Mouse (Mus musculus) heart, adult 11 months (tissue): Measurements from ENCODE around the gene Cend1.

Source experiments
- DNase-seq: peaks from one replicate; pipeline ENCODE4 v3.0.0; 2022

Gene Cend1

GRCm38 (mm10) chr7:141442199-141442598 is 12.9 kb upstream of the Cend1 start:
- peak; percentile 92 for DNase-seq

DNA sequence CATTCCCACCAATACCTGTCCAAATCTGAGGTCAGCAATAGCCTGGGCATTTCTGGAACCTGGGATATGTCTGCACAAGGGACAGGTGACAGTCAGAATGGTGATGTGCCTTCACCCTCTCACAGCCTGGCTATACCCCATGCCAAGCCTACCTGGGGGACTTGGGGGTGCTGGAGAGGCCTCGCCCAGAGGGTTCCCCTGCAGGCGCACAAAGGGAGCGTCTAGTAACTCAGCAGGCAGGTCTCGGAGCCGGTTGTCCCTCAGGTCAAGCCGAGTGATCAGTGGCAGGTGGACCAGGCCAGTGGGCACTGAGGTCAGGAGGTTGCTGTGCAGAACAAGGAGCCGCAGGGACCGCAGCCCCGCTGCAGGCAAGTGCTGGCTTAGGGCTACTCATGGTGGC is 12.2 kb upstream of the Cend1 start:
- DNase-seq = peak; percentile 93

DNA sequence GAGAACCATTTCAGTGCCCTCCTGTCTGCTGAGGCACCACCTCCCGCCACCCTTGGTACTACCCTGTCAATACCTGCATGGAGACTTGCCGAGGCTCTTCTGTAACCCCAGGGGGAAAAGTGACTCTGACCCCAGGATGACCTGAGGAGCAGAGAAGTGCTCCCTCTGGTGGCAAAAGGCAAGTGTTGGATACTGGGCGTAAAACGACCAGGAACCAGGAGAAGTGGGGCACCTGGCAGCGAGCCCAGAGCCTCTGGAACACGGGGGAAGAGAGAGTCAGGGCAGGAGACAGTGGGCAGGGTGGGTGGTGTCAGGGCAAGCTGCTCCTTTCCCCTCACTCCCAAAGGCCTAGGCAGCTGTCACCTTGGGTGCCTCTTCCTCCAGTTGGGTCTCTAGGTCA is 11.3 kb upstream of the Cend1 start:
- DNase-seq = peak; percentile 96

- peak; percentile 92 for DNase-seq
Observed at GRCm38 (mm10) chr7:141439811-141440210, 10.5 kb upstream of the Cend1 start.

DNA sequence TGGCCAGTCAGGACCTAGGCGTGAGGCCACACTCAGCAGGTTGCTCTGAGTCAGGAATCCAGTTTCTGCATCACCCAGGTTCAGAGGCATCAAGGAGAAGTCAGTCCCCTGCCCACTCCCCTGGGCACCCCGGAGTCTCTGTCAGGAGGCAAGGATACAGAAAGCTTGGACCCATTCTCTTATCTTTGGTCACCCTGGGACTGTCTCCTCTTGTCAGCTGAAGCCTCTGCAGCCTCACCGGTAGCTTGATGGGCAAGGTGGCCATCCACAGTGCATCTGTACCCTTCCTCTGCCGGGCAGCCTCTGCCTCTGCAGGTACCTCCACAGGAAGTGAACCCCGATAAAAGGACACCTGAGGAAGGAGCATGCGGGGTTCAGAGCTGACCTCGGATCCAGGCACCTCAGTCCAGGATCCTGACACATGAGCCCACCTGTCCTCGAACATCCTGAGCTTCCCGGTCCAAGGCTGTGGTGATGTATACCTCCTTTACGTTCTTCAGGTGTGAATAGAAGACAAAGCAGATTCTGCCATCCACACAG is 9.9 kb upstream of the Cend1 start:
- DNase-seq = peak; percentile 84

DNA sequence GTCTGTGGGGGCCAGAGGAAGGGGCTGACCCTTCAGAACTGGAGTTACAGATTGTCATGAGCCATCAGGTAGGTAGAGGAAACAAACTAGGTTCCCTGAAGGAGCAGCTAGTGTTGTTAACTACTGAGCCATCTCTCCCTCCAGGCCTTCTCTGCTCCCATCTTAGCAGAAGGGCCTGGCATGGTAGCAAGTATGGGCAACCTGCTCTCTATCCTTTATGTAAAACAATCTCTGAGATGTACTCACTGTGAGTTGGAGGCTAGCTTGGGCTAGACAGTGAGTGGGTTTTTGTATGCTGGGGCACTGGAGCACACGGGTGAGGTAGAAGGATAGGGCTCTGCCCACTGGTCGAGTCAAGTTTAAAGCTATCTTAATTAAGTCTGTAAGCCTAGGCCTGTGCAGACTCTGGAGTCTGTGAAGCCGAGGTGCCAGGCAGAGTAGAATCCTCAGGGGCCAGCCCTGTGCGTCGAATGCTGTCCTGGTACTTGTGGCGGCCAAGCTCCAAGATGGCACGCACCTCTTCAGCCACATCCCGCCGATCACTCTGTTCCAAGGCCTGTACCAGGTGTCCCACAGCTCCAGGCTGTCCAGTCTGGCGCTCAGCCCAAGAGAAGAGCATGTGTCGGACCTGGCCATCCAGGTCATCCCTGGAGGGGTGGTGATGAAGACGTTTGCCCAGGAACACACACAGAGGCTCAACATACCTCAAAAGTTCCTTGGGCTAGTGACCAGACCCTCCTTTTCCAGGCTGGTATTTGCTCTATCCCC is 9.1 kb upstream of the Cend1 start:
- peak; percentile 91 for DNase-seq

DNA sequence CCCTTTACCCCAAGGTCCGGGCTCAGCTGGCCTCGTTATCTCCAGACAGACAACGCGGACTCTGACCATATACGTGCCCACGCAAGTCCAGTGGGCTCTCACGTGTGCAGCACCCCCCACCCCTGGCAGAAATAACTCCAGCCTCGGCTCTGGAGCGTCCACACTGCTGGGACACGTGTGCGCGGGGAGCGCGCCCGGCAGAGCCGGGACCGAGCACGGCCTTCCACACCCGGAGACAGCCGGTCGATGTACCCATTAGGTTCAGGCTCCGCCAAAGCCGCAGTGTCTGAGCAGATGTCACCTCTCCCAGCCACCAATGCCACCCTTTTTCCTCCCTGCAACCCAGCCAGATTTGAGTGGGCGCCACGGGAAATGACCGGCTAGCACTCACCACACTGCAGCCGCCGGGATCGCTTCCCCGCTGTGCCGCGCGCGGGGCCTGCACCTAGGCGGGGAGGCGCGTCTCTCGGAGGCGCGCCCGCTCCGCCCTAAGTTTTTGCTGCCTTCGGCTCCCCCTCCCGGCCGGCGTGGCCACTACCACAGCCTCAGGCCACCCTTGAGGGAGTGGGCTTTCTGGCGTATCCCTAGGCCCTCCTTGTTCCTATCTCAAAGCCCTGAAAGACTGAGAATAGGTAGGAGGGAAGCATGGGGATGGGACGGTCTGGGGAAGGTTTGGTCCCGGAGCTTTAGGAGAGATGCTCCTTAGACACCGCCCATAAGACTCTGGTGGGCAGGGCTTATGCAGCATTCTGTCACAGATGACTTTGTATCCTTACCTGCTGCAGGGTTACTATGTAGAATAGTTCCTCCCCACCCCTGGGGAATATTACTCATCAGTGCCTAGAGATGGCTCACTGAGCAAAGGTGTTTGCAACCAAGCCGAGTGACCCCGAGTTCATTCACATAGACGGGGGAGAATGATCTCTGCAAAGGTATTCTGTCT is 8.2 kb upstream of the Cend1 start, which contains the start of gene Slc25a22:
Gene Slc25a22, minus strand, starts transcription at position 715 of the 943 bp plus-strand sequence.
- DNase-seq = peak; percentile 99

DNA sequence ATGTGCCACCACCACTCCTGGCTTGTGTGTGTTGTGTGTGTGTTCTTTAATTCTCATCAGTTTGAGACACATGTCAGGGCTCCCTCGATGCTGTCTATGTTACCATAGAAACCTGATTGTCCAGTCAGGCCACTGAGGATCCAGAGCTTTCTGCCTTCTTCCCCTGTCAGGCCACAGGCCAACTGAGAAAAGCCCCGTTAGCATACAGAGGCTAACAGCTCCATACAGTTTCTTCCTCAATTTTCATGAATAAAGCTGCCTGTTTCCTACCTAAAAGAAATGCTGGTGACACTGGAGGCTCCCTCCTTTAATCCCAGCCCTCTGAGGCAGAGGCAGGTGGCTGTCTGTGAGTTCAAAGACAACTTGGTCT is 7.2 kb upstream of the Cend1 start:
- DNase-seq = peak; percentile 90

DNA sequence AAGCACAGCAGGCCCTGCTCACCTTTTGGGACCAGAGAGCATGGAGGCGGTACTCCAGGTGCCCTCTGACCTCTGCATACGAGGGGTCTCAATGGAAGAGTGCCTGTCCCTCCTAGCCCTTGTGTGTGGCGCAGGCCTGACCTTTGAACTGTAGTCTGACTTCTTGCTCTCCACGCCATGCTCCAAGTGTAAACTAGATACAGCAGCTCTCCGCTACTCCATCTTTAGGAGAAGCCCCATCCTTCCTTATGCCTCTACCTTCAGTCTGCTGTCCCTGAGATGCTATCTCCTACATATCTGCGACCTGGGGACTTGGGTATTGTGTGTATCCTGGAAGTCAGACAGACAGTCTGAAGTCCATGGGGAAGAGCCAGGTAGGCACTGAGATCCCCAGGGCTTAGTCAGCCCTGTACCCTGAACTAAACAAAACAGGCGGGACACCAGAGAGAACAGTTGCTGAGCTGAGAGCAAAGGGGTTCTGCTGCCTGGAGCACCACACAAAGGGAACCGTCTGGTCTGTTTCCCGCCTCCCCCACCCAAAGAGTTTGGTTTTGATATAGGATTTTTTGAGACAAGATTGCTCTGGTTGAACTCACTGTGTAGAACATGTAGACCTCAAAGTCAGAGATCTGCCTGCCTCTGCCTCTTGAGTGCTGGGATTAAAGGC is 6.7 kb upstream of the Cend1 start:
- DNase-seq = peak; percentile 89

DNA sequence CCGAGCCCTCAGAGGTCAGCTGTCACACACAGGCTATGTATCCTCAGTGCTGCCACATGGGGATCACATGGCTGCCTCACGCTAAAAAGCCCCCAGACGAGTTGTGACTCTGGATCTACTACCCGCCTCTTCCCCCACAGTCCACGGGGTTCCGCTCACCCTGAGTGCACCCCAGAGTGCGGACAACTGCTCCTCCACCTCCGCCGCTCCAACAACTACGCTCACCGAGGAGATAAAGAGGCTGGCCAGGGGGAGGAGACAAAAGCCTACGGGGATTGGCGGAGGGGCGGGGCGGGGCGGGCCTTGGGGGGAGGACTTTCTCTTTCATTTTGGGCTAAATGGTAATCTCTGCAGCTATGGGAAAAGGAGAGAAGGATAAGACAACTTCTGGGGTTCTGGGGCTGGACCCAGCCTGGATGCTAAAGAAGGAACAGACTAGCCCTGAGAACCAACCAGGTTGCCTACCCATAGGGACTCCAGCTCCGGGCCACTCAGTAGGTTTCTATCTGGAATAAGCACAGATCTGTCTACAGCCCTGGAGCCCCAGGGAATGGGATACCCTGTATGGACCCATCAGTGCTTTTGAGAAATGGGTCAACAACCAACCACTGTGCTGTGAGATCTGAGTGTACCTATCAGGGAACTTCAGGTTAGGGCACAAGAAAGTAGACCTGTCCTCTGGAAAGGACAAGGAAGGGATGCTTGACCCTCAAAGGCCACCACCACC is 6.0 kb upstream of the Cend1 start:
- peak; percentile 98 for DNase-seq

DNA sequence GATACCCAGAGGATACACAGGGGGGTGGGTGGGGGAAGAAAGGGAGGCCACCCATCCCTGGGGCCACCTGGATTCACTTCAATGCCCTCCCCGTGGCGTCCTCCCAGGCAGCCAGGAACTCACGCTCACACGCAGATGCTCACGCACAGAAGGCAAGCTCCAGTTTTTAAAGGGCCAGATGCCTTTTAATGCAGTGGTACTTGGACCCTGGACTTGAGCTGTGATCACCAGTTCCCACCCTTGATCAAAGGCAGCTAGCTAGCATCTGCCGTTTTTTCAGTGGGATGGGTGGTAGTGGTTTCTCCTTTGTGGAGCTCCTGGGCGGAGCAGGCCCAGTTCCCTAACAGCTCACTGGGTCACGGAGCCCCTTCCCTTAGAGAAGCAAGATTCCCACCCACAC is 5.2 kb upstream of the Cend1 start:
- peak; percentile 97 for DNase-seq

GRCm38 (mm10) chr7:141433517-141434400 is 4.5 kb upstream of the Cend1 start:
- DNase-seq = peak; percentile 95

GRCm38 (mm10) chr7:141432741-141433516 is 3.6 kb upstream of the Cend1 start:
- DNase-seq = peak; percentile 98

DNA sequence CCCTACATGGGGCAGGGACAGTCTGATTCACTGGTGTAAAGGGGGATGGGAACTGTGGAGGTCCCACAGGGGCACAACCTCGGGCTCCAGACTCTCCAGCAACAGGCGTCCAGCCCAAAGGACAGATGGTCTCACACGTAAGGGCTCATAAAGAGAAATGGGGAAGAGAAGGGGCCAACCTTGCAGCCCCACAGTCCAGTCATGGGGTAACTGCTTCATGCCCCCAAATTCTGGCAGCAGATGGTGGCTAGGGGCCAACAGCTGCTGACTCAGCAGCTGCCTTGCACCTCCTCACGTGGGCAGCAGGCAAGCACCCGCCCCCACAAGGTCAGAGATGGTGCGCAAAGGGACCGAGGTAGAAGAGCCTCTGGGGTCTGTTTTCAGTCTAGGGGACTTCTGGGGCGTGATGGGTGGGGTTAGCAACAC is 2.9 kb upstream of the Cend1 start:
- DNase-seq = peak; percentile 95

DNA sequence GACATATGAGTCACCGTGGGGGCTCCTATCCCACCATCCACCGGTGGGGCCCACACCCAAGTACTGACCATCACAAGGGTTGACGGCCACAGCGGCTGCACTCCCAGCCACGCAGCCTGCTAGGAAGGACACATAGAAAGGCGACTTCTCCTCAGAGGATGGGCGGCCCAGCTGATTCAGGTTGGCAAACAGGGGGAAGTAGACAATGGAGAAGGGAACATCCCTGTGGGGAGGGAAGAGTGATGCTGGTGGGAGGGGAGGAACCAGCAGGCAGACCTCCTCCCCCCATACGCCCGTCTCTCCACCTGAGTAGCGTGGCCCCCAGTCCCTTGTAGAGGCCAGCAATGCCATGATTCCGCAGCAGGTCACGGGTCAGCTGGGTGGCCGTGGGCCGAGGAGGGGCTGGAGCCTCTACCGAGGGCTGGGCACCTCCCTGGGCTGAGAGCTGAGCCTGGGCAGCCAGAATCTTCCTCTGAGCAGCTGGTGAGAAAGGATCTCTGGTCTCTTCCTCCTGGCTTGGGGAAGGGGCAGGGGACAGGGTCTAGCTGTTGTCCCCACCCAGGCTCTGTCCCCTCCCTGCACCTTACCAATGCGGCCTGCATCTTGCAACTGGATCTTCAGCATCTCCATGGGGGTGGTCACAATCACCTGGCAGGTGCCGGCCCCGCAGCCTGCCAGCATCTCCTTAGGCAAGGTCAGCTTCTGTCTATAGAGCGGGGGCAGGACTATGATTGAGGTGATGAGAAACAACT is 2.3 kb upstream of the Cend1 start:
- DNase-seq = peak; percentile 91

- peak; percentile 91 for DNase-seq
Observed at GRCm38 (mm10) chr7:141430585-141431240, 1.4 kb upstream of the Cend1 start.

DNA sequence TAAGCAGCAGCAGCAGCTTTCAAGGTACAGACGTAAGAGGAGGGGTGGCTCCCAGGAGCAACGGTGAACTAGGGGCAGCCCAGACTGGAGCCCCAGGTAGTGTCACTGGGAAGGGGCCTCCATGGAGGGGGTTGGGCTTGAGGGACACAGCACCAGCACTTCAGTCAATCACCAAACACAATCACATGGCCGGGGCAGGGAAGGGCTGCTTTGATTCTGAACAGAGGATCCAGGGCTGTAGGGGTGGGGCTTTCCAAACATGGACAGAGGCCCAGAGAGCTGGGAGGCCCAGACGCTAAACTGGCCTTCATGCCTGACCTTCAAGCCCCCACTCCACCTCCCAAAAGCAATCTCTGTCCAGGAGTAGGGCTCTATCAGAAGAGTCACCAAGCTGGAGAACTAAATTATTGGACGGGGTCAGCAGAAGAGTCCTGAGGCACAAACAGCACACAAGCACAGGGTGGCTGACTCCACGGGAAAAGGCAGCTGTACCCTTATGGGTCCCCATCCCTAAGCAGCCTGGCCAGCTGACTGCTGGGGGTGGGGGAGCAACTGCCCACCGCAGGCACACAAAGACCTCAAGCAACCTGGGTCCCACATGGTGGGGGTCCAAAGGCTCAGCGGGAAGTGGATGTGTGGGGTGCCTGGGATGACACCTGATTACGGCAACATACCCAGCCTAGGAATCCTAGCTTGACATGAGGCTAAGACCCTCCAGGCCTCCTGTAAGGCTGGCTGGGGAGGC is 721 bp upstream of the Cend1 start:
- peak; percentile 92 for DNase-seq

GRCm38 (mm10) chr7:141428701-141429100 is 590 bp downstream of the Cend1 start:
- DNase-seq = no peak
